Mouse (Mus musculus) hindbrain, embryonic 11.5 days (tissue): ENCODE data around the gene Pigq. TPM values are rescaled to one million over a fixed set of nuclear protein-coding genes. Genes with fewer than 3 reads are reported as not detected.

Source experiments
- ATAC-seq: fragments of 200-750 bp; cut with Nextera tagmentation; 2 replicates; pipeline ENCODE4 v1.8.0; 2017; ENCODE audit warnings: mild to moderate bottlenecking, moderate TSS enrichment, moderate library complexity; ENCODE audit not compliant: low FRiP score
- DNase-seq: peaks from one replicate; pipeline ENCODE4 v3.0.0-alpha.2; 2015; ENCODE audit warnings: low spot score
- H3K27ac ChIP-seq: fragments of 300-500 bp; sonication (generic); 2 replicates; pipeline ENCODE4 v1.5.1; 2014; ENCODE audit warnings: mild to moderate bottlenecking, low read depth, low read length
- H3K27me3 ChIP-seq: fragments of 300-500 bp; sonication (generic); 2 replicates; pipeline ENCODE4 v1.6.1; 2014; ENCODE audit warnings: mild to moderate bottlenecking, low read length, moderate library complexity, mixed read lengths; ENCODE audit not compliant: control insufficient read depth, insufficient read depth
- H3K36me3 ChIP-seq: fragments of 300-500 bp; sonication (generic); 2 replicates; pipeline ENCODE4 v1.6.1; 2014; ENCODE audit warnings: mild to moderate bottlenecking, low read length, moderate library complexity, mixed read lengths; ENCODE audit not compliant: control insufficient read depth, insufficient read depth
- H3K4me1 ChIP-seq: fragments of 300-500 bp; sonication (generic); replicated peaks from 2 replicates; pipeline ENCODE4 v1.6.1; 2014; ENCODE audit warnings: low read length, mixed read lengths; ENCODE audit not compliant: control insufficient read depth, insufficient read depth
- H3K4me2 ChIP-seq: fragments of 300-500 bp; sonication (generic); replicated peaks from 2 replicates; pipeline ENCODE4 v1.6.1; 2014; ENCODE audit warnings: mild to moderate bottlenecking, low read depth, low read length
- H3K4me3 ChIP-seq: fragments of 300-500 bp; sonication (generic); 2 replicates; pipeline ENCODE4 v1.5.1; 2014; ENCODE audit warnings: low read depth, low read length
- H3K9ac ChIP-seq: fragments of 300-500 bp; sonication (generic); 2 replicates; pipeline ENCODE4 v1.6.1; 2014; ENCODE audit warnings: low read depth, low read length
- H3K9me3 ChIP-seq: fragments of 300-500 bp; sonication (generic); 2 replicates; pipeline ENCODE4 v1.6.1; 2016; ENCODE audit warnings: low read length; ENCODE audit not compliant: control insufficient read depth
- WGBS: fragments of 180-500 bp; shearing (Covaris S2); extraction: QIAGEN DNeasy Blood & Tissue Kit; methylation state at CpG from one replicate; pipeline ENCODE4 v1.1.7; 2014; 5-methylcytosine and 5-hydroxymethylcytosine counted together
- polyA plus RNA-seq: library from polyadenylated mRNA; unstranded; fragments of >200 nt; fragmentation: Nextera tagmentation; extraction: Ambion mirVana; gene quantifications from 2 replicates; pipeline ENCODE4 v1.2.1, GENCODE M21; 2014

The Pigq gene
- polyA plus RNA-seq, 1 experiment from 2014 or later: 47.4 TPM

DNA sequence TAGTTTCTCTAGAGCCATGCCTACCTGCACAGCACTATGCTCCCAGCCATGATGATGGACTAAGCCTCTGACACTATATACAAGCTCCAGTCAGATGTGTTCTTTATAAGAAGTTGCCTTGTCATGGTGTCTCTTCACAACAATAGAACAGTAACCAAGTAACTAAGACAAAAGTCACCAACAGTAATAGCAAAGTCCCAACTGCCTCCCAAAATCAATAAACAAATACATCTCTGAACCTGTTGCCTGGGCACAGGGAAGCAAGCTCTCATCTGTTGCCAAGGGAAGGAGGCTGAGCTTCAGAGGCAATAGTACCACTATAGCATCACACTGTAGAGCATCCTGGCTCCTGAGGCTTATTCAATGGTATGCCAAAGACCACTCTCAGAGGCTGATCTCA, 57.9 kb downstream of the Pigq start:
- Histone ChIP-seq H3K27ac (no peak overlapping the region), H3K36me3 (no peaks in the 10 kb centered on the region), H3K9ac (no peak overlapping the region), H3K27me3 (no peaks in the 10 kb centered on the region), H3K4me2 (no peak overlapping the region), H3K4me1 (peaks cover 3% of the 10 kb centered on the region), H3K9me3 (no peaks in the 10 kb centered on the region), H3K4me3 (no peak overlapping the region)
- no peak for DNase-seq
- no peak for ATAC-seq

DNA sequence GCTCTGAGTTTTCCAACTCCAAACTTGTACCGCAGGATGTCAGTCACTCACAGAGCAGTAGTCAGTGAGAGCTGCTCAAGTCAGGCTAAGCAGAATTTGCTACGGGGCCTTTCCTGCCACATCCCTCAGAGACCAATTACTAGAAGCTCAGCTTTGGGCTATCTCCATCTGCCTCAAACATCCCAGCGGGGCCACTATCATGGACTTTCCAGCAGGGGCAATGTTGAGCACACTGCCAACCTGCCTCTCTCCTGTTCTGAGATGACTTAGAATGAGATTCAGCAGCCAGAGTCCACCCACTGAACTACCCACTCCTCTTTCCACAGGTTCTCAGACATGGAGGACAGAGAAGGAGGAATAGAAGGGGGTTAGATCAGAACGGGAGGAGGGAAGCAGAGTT, 59.1 kb downstream of the Pigq start:
- Histone ChIP-seq H3K27ac (no peak overlapping the region), H3K27me3 (no peaks in the 10 kb centered on the region), H3K36me3 (no peaks in the 10 kb centered on the region), H3K4me2 (no peak overlapping the region), H3K4me3 (no peak overlapping the region), H3K4me1 (peaks cover 14% of the 10 kb centered on the region), H3K9me3 (no peaks in the 10 kb centered on the region), H3K9ac (no peak overlapping the region)
- no peak for ATAC-seq
- 60% methylated on average over 4 of the region's 4 CpGs for whole genome bisulfite sequencing
- no peak for DNase-seq

DNA sequence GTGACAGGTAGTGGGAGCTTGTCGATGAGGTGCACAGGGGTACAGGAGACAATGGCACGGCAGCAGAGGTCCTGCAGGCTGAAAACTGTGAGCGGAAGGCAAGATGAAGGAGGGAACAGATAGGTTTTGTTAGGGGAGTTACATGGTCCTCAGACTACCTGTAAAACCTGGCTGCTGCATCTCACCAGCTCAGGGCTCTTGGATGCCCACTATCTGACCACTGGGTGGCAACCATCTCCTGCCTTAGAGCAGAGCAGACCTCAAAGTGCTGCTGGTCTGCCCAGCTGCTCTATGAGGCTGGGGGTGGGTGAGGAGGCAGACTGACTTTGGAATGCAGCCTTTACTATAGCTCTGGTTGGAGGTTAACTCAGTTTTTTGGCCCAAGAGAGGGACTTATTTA, 60.9 kb downstream of the Pigq start:
- H3K9ac ChIP-seq: no peak overlapping the region
- H3K36me3 ChIP-seq: no peaks in the 10 kb centered on the region
- peaks cover 17% of the 10 kb centered on the region for H3K4me1 ChIP-seq
- whole genome bisulfite sequencing: 87% methylated on average over 3 of the region's 3 CpGs
- ATAC-seq (no peak), DNase-seq (no peak)
- H3K27ac ChIP-seq: no peak overlapping the region
- H3K4me3 ChIP-seq: no peak overlapping the region
- H3K9me3 ChIP-seq: no peaks in the 10 kb centered on the region
- H3K27me3 ChIP-seq: no peaks in the 10 kb centered on the region
- no peak overlapping the region for H3K4me2 ChIP-seq

DNA sequence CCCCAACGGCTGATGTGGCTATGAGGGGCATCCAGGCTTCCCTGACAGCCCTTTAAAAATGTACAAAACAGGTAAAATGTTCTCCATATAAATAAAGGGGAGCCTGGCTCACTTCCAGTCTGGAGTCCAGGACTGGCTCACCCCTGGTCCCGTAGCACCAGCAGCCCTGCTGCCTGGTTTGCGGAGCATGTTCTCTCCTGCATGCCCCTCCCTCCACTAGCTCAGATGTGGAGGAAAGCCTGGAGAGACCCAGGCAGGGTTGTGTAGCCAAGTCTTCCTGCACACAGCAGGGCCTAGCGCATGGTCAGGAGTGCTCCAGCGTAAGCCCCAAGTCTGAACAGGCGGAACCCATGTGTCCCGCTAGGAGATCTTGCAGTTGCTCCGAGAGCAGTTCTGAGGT, 61.5 kb downstream of the Pigq start:
- WGBS: 82% methylated on average over 8 of the region's 8 CpGs
- Histone ChIP-seq H3K27ac (no peak overlapping the region), H3K36me3 (no peaks in the 10 kb centered on the region), H3K9me3 (no peaks in the 10 kb centered on the region), H3K9ac (no peak overlapping the region), H3K27me3 (no peaks in the 10 kb centered on the region), H3K4me3 (no peak overlapping the region), H3K4me1 (peaks cover 17% of the 10 kb centered on the region), H3K4me2 (no peak overlapping the region)
- ATAC-seq: no peak
- no peak for DNase-seq

DNA sequence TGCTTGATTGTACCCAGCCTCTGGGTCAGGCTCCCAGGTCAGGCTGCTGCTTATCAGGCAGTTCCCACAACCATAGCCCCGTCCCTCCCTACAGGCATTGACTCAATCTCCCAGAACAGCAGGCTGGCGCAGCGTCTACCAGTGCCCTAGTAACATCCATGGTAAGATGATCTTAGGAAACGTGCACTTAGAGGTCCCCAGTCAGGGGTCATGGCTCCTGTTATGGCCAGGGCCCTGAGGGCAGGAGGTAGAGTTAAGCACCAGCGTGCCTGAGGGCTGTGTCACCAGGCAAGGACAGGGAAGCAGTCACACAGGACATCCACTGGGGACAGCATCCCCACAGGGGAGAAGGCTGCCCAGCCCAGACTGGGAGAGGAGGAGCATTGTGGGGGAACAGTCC, 62.4 kb downstream of the Pigq start:
- H3K9ac ChIP-seq: no peak overlapping the region
- H3K4me1 ChIP-seq: peaks cover 17% of the 10 kb centered on the region
- ATAC-seq: no peak
- peak overlapping the region; percentile 89 for H3K27ac ChIP-seq
- DNase-seq: no peak
- no peak overlapping the region for H3K4me3 ChIP-seq
- no peaks in the 10 kb centered on the region for H3K36me3 ChIP-seq
- 24% methylated on average over 5 of the region's 5 CpGs for WGBS
- H3K9me3 ChIP-seq: no peaks in the 10 kb centered on the region
- no peak overlapping the region for H3K4me2 ChIP-seq
- no peaks in the 10 kb centered on the region for H3K27me3 ChIP-seq

DNA sequence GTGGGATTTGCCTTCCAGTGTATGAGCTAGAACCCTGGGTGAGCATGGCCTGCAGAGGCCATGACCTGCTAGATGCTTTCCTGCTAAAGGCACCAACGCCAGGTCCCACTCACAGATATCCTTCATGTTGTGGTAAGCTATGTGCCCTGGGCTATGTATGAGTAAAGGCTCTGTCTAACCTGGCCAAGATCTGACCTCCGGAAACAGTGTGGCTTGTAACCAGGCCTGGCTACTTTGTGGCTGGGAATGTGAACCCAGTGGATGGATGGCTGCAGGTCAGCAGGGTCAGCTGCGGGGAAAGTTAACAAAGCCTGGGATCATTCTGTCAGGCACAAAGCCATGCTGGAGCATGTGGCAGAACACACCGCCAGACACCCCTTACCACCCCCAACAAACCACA, 63.0 kb downstream of the Pigq start:
- no peaks in the 10 kb centered on the region for H3K9me3 ChIP-seq
- H3K4me2 ChIP-seq: no peak overlapping the region
- DNase-seq (no peak), ATAC-seq (no peak)
- no peak overlapping the region for H3K4me3 ChIP-seq
- no peaks in the 10 kb centered on the region for H3K27me3 ChIP-seq
- peaks cover 17% of the 10 kb centered on the region for H3K4me1 ChIP-seq
- 11% methylated on average over 4 of the region's 4 CpGs for WGBS
- 0 out of 2 replicates have a peak overlapping the region, but pooled peaks have one; percentile 40 for H3K9ac ChIP-seq
- H3K36me3 ChIP-seq: no peaks in the 10 kb centered on the region
- peak overlapping the region; percentile 89 for H3K27ac ChIP-seq

DNA sequence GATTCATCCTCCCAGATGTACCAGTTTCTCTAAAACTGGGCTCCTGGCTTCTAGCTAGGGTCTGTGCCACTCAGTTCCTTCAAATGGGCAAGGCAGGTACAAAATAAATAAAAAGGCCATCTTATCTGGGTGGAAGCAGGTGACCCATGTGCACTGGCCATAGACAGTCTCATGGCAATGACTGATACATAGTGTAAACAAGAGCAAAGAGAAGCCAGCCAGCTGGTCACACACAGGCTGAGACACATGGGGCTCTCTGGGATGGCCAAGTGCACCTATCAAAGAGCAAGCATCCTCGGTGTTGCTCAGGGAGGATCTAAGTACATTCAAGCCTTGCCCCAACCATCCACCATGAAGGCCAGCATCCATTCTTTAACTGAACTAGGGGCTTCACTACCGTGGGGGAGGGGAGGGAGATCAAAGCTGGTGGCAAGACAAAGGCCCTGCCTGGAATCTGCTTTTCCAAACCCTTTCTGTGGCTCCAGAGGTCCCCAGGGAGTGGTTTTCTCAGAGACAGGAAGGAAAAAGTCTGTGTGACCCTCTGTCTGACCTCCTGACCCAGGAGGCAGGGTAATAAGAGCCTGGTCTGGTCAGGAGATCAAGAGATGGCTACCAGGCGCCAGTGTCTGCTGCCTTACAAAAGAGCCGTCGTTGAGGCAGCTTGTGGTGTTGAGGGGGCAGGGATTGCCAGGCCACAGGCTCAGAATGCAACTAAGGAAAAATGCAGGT, 63.7 kb downstream of the Pigq start:
- H3K9ac ChIP-seq: peak overlapping the region; percentile 37
- ATAC-seq (no peak), DNase-seq (peak; percentile 72)
- WGBS: 2% methylated on average over 5 of the region's 5 CpGs
- H3K4me3 ChIP-seq: no peak overlapping the region
- no peaks in the 10 kb centered on the region for H3K9me3 ChIP-seq
- H3K27me3 ChIP-seq: no peaks in the 10 kb centered on the region
- H3K4me1 ChIP-seq: peaks cover 21% of the 10 kb centered on the region
- peak overlapping the region; percentile 89 for H3K27ac ChIP-seq
- no peaks in the 10 kb centered on the region for H3K36me3 ChIP-seq
- H3K4me2 ChIP-seq: no peak overlapping the region

DNA sequence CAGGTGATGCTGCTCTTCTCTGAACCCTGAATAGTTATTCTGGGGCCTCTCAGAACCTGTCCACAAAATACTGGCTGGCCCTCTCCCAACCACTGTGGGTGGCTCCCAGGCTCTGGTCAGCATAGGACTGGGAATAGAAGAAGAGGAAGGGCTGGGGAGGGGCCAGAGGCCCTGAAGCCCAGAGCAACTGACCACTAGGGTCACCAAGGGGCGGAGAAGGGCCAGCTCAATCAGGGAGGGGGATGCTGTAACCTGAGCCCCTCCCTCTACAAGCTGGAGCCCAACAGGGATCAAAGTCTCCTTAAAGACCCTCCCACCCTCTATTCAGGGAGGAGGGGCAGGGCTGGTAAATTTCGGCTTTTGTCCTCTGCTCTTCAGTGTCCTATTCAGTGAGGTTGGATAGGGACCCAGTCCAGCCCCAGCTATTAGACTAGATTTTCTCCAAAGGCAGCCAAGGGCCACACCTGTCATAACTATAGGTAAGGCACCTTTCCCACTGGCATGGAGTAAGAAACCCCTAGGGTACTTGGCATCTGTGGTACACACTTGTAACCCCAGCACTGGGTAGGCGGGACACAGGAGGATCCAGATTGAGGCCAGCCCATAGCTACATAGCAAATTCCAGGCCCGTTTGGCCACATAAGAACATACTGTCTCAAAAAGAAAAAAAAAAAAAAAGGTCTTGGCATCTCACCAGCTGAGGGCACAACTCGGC, 64.4 kb downstream of the Pigq start, which contains the start of gene Wfikkn1:
Wfikkn1 (minus strand) TSS at position 663 of the 715 bp plus-strand sequence.
- H3K27me3 ChIP-seq: no peaks in the 10 kb centered on the region
- no peak for ATAC-seq
- 20% methylated on average over 5 of the region's 5 CpGs for WGBS
- no peak within 1 kb of the TSS for H3K4me3 ChIP-seq
- peak within 1 kb of the TSS; percentile 89 for H3K27ac ChIP-seq
- H3K4me1 ChIP-seq: peaks cover 21% of the 10 kb centered on the region
- no peak within 1 kb of the TSS for H3K4me2 ChIP-seq
- no peaks in the 10 kb centered on the region for H3K36me3 ChIP-seq
- no peak for DNase-seq
- H3K9ac ChIP-seq: peak within 1 kb of the TSS; percentile 40
- H3K9me3 ChIP-seq: no peaks in the 10 kb centered on the region

DNA sequence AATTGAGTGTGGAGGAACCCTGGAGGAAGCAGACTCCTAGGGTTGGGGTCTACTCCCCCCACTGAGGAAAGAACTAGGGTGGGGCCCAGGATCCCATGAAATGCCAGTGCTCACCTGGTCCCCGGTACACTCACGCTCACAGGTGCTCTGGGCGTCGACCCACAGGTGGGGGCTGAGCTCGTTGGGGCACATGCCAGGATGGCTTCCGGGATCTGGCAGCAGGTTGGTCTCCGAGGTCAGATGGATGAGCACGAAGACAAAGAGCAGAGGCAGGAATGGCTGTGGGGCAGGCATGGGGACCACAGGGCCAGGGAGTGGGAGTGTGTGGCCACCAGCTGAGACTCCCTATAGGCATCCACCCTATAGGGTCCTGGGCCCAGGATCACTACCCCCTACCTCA, 65.0 kb downstream of the Pigq start:
- Histone ChIP-seq H3K4me2 (no peak overlapping the region), H3K36me3 (no peaks in the 10 kb centered on the region), H3K27ac (no peak overlapping the region), H3K27me3 (no peaks in the 10 kb centered on the region), H3K4me1 (peaks cover 21% of the 10 kb centered on the region), H3K9me3 (no peaks in the 10 kb centered on the region), H3K4me3 (no peak overlapping the region), H3K9ac (no peak overlapping the region)
- no peak for DNase-seq
- no peak for ATAC-seq
- whole genome bisulfite sequencing: 68% methylated on average over 8 of the region's 8 CpGs
